Mouse (Mus musculus): ENCODE measurements at regions not wholly inside any gene's neighbourhood (a gene's known extent, or its start where the extent isn't known, plus 50 kb on each side); places are given as distances from the start of the nearest gene placed in this dataset.
A peak's percentile ranks its signal among the peaks of the same experiment; 100 is the strongest.

GRCm38 (mm10) chr7:136349651-136350050 lies 544.8 kb upstream of the Mgmt start:
- WGBS: 91% methylated on average over 14 of the region's 14 CpGs
- Histone ChIP-seq H3K9me3 (ENCODE audit: control insufficient read depth, low read length) (no peaks in the 10 kb centered on the region), H3K4me2 (ENCODE audit: low read length) (no peak overlapping the region), H3K27ac (ENCODE audit: low read depth) (no peak overlapping the region), H3K9ac (ENCODE audit: low read length) (no peak overlapping the region), H3K4me1 (replicated peaks; ENCODE audit: control insufficient read depth, insufficient read depth, low read length) (no peaks in the 10 kb centered on the region), H3K36me3 (ENCODE audit: control insufficient read depth, insufficient read depth, low read length) (no peaks in the 10 kb centered on the region), H3K27me3 (replicated peaks; ENCODE audit: control insufficient read depth, insufficient read depth, low read length) (no peaks in the 10 kb centered on the region), H3K4me3 (ENCODE audit: low read depth, low read length) (no peak overlapping the region)
- ATAC-seq (replicated peaks; ENCODE audit: low FRiP score, low TSS enrichment, low read depth) (no peak), DNase-seq (ENCODE audit: low spot score) (no peak)

- Histone ChIP-seq H3K4me2 (ENCODE audit: low read length) (no peak overlapping the region), H3K4me3 (ENCODE audit: low read depth, low read length) (no peak overlapping the region), H3K27me3 (replicated peaks; ENCODE audit: control insufficient read depth, insufficient read depth, low read length) (no peaks in the 10 kb centered on the region), H3K36me3 (ENCODE audit: control insufficient read depth, insufficient read depth, low read length) (no peaks in the 10 kb centered on the region), H3K9ac (ENCODE audit: low read length) (no peak overlapping the region), H3K9me3 (ENCODE audit: control insufficient read depth, low read length) (no peaks in the 10 kb centered on the region), H3K27ac (ENCODE audit: low read depth) (no peak overlapping the region), H3K4me1 (replicated peaks; ENCODE audit: control insufficient read depth, insufficient read depth, low read length) (no peaks in the 10 kb centered on the region)
- ATAC-seq (replicated peaks; ENCODE audit: low FRiP score, low TSS enrichment, low read depth): no peak
- no peak for DNase-seq (ENCODE audit: low spot score)
- 46% methylated on average over 7 of the region's 7 CpGs for WGBS
Measured at GRCm38 (mm10) chr7:136357011-136357410, 537.4 kb upstream of the Mgmt start.

GRCm38 (mm10) chr7:136365318-136366211 lies 528.8 kb upstream of the Mgmt start:
- no peak for ATAC-seq (replicated peaks; ENCODE audit: low FRiP score, low TSS enrichment, low read depth)
- WGBS: 62% methylated on average over 7 of the region's 7 CpGs
- H3K9me3 ChIP-seq (ENCODE audit: control insufficient read depth, low read length): no peaks in the 10 kb centered on the region

GRCm38 (mm10) chr7:136377259-136377658 lies 517.2 kb upstream of the Mgmt start:
- ATAC-seq (replicated peaks; ENCODE audit: low FRiP score, low TSS enrichment, low read depth): no peak
- Histone ChIP-seq H3K9ac (ENCODE audit: low read length) (no peak overlapping the region), H3K4me3 (ENCODE audit: low read depth, low read length) (no peak overlapping the region), H3K4me1 (replicated peaks; ENCODE audit: control insufficient read depth, insufficient read depth, low read length) (no peaks in the 10 kb centered on the region), H3K27me3 (replicated peaks; ENCODE audit: control insufficient read depth, insufficient read depth, low read length) (no peaks in the 10 kb centered on the region), H3K27ac (ENCODE audit: low read depth) (no peak overlapping the region), H3K4me2 (ENCODE audit: low read length) (no peak overlapping the region), H3K9me3 (ENCODE audit: control insufficient read depth, low read length) (no peaks in the 10 kb centered on the region), H3K36me3 (ENCODE audit: control insufficient read depth, insufficient read depth, low read length) (no peaks in the 10 kb centered on the region)
- 73% methylated on average over 3 of the region's 3 CpGs for WGBS
- no peak for DNase-seq (ENCODE audit: low spot score)

More at GRCm38 (mm10) chr7:136365318-136366211, 528.8 kb upstream of the Mgmt start:
- no peak overlapping the region for H3K9ac ChIP-seq (ENCODE audit: low read length)
- no peaks in the 10 kb centered on the region for H3K27me3 ChIP-seq (replicated peaks; ENCODE audit: control insufficient read depth, insufficient read depth, low read length)
- H3K4me3 ChIP-seq (ENCODE audit: low read depth, low read length): no peak overlapping the region
- DNase-seq (ENCODE audit: low spot score): no peak
- no peak overlapping the region for H3K4me2 ChIP-seq (ENCODE audit: low read length)
- no peak overlapping the region for H3K27ac ChIP-seq (ENCODE audit: low read depth)
- H3K36me3 ChIP-seq (ENCODE audit: control insufficient read depth, insufficient read depth, low read length): no peaks in the 10 kb centered on the region
- H3K4me1 ChIP-seq (replicated peaks; ENCODE audit: control insufficient read depth, insufficient read depth, low read length): no peaks in the 10 kb centered on the region

GRCm38 (mm10) chr7:136377742-136378141 lies 516.7 kb upstream of the Mgmt start:
- no peak overlapping the region for H3K4me3 ChIP-seq (ENCODE audit: low read depth, low read length)
- no peak overlapping the region for H3K9ac ChIP-seq (ENCODE audit: low read length)
- no peak overlapping the region for H3K4me2 ChIP-seq (ENCODE audit: low read length)
- no peaks in the 10 kb centered on the region for H3K36me3 ChIP-seq (ENCODE audit: control insufficient read depth, insufficient read depth, low read length)
- H3K9me3 ChIP-seq (ENCODE audit: control insufficient read depth, low read length): no peaks in the 10 kb centered on the region
- peak overlapping the region; percentile 51; the same call in 1 of the 2 replicates for H3K27ac ChIP-seq (ENCODE audit: low read depth)
- ATAC-seq (replicated peaks; ENCODE audit: low FRiP score, low TSS enrichment, low read depth) (no peak), DNase-seq (ENCODE audit: low spot score) (no peak)
- no peaks in the 10 kb centered on the region for H3K27me3 ChIP-seq (replicated peaks; ENCODE audit: control insufficient read depth, insufficient read depth, low read length)
- H3K4me1 ChIP-seq (replicated peaks; ENCODE audit: control insufficient read depth, insufficient read depth, low read length): no peaks in the 10 kb centered on the region
- 68% methylated on average over 8 of the region's 8 CpGs for WGBS

GRCm38 (mm10) chr7:136378321-136378720 lies 516.1 kb upstream of the Mgmt start:
- ATAC-seq (replicated peaks; ENCODE audit: low FRiP score, low TSS enrichment, low read depth) (no peak), DNase-seq (ENCODE audit: low spot score) (no peak)
- Histone ChIP-seq H3K27me3 (replicated peaks; ENCODE audit: control insufficient read depth, insufficient read depth, low read length) (no peaks in the 10 kb centered on the region), H3K4me2 (ENCODE audit: low read length) (no peak overlapping the region), H3K4me3 (ENCODE audit: low read depth, low read length) (no peak overlapping the region), H3K9ac (ENCODE audit: low read length) (no peak overlapping the region), H3K36me3 (ENCODE audit: control insufficient read depth, insufficient read depth, low read length) (no peaks in the 10 kb centered on the region), H3K9me3 (ENCODE audit: control insufficient read depth, low read length) (no peaks in the 10 kb centered on the region), H3K27ac (ENCODE audit: low read depth) (no peak overlapping the region), H3K4me1 (replicated peaks; ENCODE audit: control insufficient read depth, insufficient read depth, low read length) (no peaks in the 10 kb centered on the region)
- 49% methylated on average over 4 of the region's 4 CpGs for WGBS

- 72% methylated on average over 7 of the region's 7 CpGs for WGBS
- H3K27ac ChIP-seq (ENCODE audit: low read depth): no peak overlapping the region
- DNase-seq (ENCODE audit: low spot score): no peak
Measured at GRCm38 (mm10) chr7:136379319-136379718, 515.1 kb upstream of the Mgmt start.

GRCm38 (mm10) chr7:136379741-136380140 lies 514.7 kb upstream of the Mgmt start:
- no peak for ATAC-seq (replicated peaks; ENCODE audit: low FRiP score, low TSS enrichment, low read depth)
- no peak for DNase-seq (ENCODE audit: low spot score)
- Histone ChIP-seq H3K27ac (ENCODE audit: low read depth) (no peak overlapping the region), H3K9ac (ENCODE audit: low read length) (no peak overlapping the region), H3K27me3 (replicated peaks; ENCODE audit: control insufficient read depth, insufficient read depth, low read length) (no peaks in the 10 kb centered on the region), H3K4me3 (ENCODE audit: low read depth, low read length) (no peak overlapping the region), H3K36me3 (ENCODE audit: control insufficient read depth, insufficient read depth, low read length) (no peaks in the 10 kb centered on the region), H3K9me3 (ENCODE audit: control insufficient read depth, low read length) (no peaks in the 10 kb centered on the region), H3K4me1 (replicated peaks; ENCODE audit: control insufficient read depth, insufficient read depth, low read length) (no peaks in the 10 kb centered on the region), H3K4me2 (ENCODE audit: low read length) (no peak overlapping the region)
- WGBS: 45% methylated on average over 3 of the region's 3 CpGs

More at GRCm38 (mm10) chr7:136379319-136379718, 515.1 kb upstream of the Mgmt start:
- no peak overlapping the region for H3K4me3 ChIP-seq (ENCODE audit: low read depth, low read length)
- no peaks in the 10 kb centered on the region for H3K9me3 ChIP-seq (ENCODE audit: control insufficient read depth, low read length)
- no peaks in the 10 kb centered on the region for H3K36me3 ChIP-seq (ENCODE audit: control insufficient read depth, insufficient read depth, low read length)
- H3K27me3 ChIP-seq (replicated peaks; ENCODE audit: control insufficient read depth, insufficient read depth, low read length): no peaks in the 10 kb centered on the region
- no peak for ATAC-seq (replicated peaks; ENCODE audit: low FRiP score, low TSS enrichment, low read depth)
- no peak overlapping the region for H3K9ac ChIP-seq (ENCODE audit: low read length)
- no peaks in the 10 kb centered on the region for H3K4me1 ChIP-seq (replicated peaks; ENCODE audit: control insufficient read depth, insufficient read depth, low read length)
- H3K4me2 ChIP-seq (ENCODE audit: low read length): no peak overlapping the region

GRCm38 (mm10) chr7:136383296-136383695 lies 511.1 kb upstream of the Mgmt start:
- DNase-seq (ENCODE audit: low spot score) (no peak), ATAC-seq (replicated peaks; ENCODE audit: low FRiP score, low TSS enrichment, low read depth) (no peak)
- H3K4me2 ChIP-seq (ENCODE audit: low read length): no peak overlapping the region
- no peak overlapping the region for H3K4me3 ChIP-seq (ENCODE audit: low read depth, low read length)
- no peaks in the 10 kb centered on the region for H3K4me1 ChIP-seq (replicated peaks; ENCODE audit: control insufficient read depth, insufficient read depth, low read length)
- no peaks in the 10 kb centered on the region for H3K36me3 ChIP-seq (ENCODE audit: control insufficient read depth, insufficient read depth, low read length)
- no peak overlapping the region for H3K27ac ChIP-seq (ENCODE audit: low read depth)
- 79% methylated on average over 2 of the region's 2 CpGs for WGBS
- no peaks in the 10 kb centered on the region for H3K27me3 ChIP-seq (replicated peaks; ENCODE audit: control insufficient read depth, insufficient read depth, low read length)
- no peak overlapping the region for H3K9ac ChIP-seq (ENCODE audit: low read length)
- H3K9me3 ChIP-seq (ENCODE audit: control insufficient read depth, low read length): no peaks in the 10 kb centered on the region

All from intestine, embryonic 14.5 days (tissue).